Mouse (Mus musculus) mesoderm, embryonic 11.5 days (tissue): ENCODE measurements around the gene Rap2c.

Source experiments
- DNase-seq: peaks from one replicate; pipeline ENCODE4 v3.0.0-alpha.2; 2012; ENCODE audit warnings: low read depth, low spot score

Rap2c gene

GRCm38 (mm10) chrX:51017851-51018785, at the start of gene Rap2c:
Gene Rap2c, minus strand, starts transcription at chrX:51018018.
- peak; percentile 87 for DNase-seq

GRCm38 (mm10) chrX:51066539-51067286, 48.9 kb upstream of the Rap2c start:
- DNase-seq = no peak

GRCm38 (mm10) chrX:51065773-51066172, 48.0 kb upstream of the Rap2c start:
- DNase-seq = peak; percentile 55

- peak; percentile 20 for DNase-seq
These were observed 47.4 kb upstream of the Rap2c start for GRCm38 (mm10) chrX:51065158-51065664.

- no peak for DNase-seq
These were observed 42.4 kb upstream of the Rap2c start for GRCm38 (mm10) chrX:51060220-51060619.

- DNase-seq = no peak
These were observed 40.9 kb upstream of the Rap2c start for GRCm38 (mm10) chrX:51058741-51059140.

GRCm38 (mm10) chrX:51058317-51058716, 40.5 kb upstream of the Rap2c start:
- no peak for DNase-seq

GRCm38 (mm10) chrX:51051680-51052461, 34.1 kb upstream of the Rap2c start:
- no peak for DNase-seq

- DNase-seq = peak; percentile 60
These were observed 17.9 kb upstream of the Rap2c start for GRCm38 (mm10) chrX:51035678-51036209.

- peak; percentile 29 for DNase-seq
These were observed 2.1 kb upstream of the Rap2c start for GRCm38 (mm10) chrX:51019884-51020283.

- peak; percentile 84 for DNase-seq
These were observed 965 bp upstream of the Rap2c start for GRCm38 (mm10) chrX:51018786-51019179.

- DNase-seq = no peak
These were observed 892 bp downstream of the Rap2c start for GRCm38 (mm10) chrX:51016926-51017325.

GRCm38 (mm10) chrX:51012280-51012679, 5.5 kb downstream of the Rap2c start:
- no peak for DNase-seq

GRCm38 (mm10) chrX:51010323-51010722, 7.5 kb downstream of the Rap2c start:
- DNase-seq = no peak

GRCm38 (mm10) chrX:51000791-51001190, 17.0 kb downstream of the Rap2c start:
- no peak for DNase-seq

GRCm38 (mm10) chrX:50995310-50995709, 22.5 kb downstream of the Rap2c start:
- DNase-seq = no peak

- DNase-seq = no peak
These were observed 26.5 kb downstream of the Rap2c start for GRCm38 (mm10) chrX:50991324-50991723.

- DNase-seq = no peak
These were observed 27.9 kb downstream of the Rap2c start for GRCm38 (mm10) chrX:50989940-50990339.

- no peak for DNase-seq
These were observed 29.2 kb downstream of the Rap2c start for GRCm38 (mm10) chrX:50988581-50988980.

GRCm38 (mm10) chrX:50978428-50978827, 39.4 kb downstream of the Rap2c start:
- no peak for DNase-seq

- DNase-seq = no peak
These were observed 45.7 kb downstream of the Rap2c start for GRCm38 (mm10) chrX:50972145-50972544.
